Mouse (Mus musculus) liver, embryonic 11.5 days (tissue): ENCODE measurements around the gene Ctbp1. TPM values are rescaled to one million over a fixed set of nuclear protein-coding genes. Genes with fewer than 3 reads are reported as not detected.

ENCODE experiments used
- ATAC-seq: fragments of 200-750 bp; cut with Nextera tagmentation; replicated peaks from 2 replicates; pipeline ENCODE4 v1.8.0; 2017; ENCODE audit warnings: moderate number of reproducible peaks, mild to moderate bottlenecking, moderate TSS enrichment, moderate library complexity; ENCODE audit not compliant: low FRiP score
- DNase-seq: peaks from one replicate; pipeline ENCODE4 v3.0.0-alpha.2; 2017; ENCODE audit warnings: low spot score
- H3K27ac ChIP-seq: fragments of 300-500 bp; sonication (generic); 2 replicates; pipeline ENCODE4 v1.5.1; 2014; ENCODE audit warnings: mild to moderate bottlenecking, low read depth, low read length, control low read depth
- H3K27me3 ChIP-seq: fragments of 300-500 bp; sonication (generic); replicated peaks from 2 replicates; pipeline ENCODE4 v1.6.1; 2014; ENCODE audit warnings: low read length, mixed read lengths; ENCODE audit not compliant: control insufficient read depth, insufficient read depth
- H3K36me3 ChIP-seq: fragments of 300-500 bp; sonication (generic); 2 replicates; pipeline ENCODE4 v1.6.1; 2014; ENCODE audit warnings: mild to moderate bottlenecking, low read length, moderate library complexity, mixed read lengths; ENCODE audit not compliant: control insufficient read depth, insufficient read depth
- H3K4me1 ChIP-seq: fragments of 300-500 bp; sonication (generic); replicated peaks from 2 replicates; pipeline ENCODE4 v1.6.1; 2014; ENCODE audit warnings: low read length, mixed read lengths; ENCODE audit not compliant: control insufficient read depth, insufficient read depth
- H3K4me2 ChIP-seq: fragments of 300-500 bp; sonication (generic); 2 replicates; pipeline ENCODE4 v1.6.1; 2014; ENCODE audit warnings: mild to moderate bottlenecking, control low read depth, moderate library complexity
- H3K4me3 ChIP-seq: fragments of 300-500 bp; sonication (generic); 2 replicates; pipeline ENCODE4 v1.5.1; 2014; ENCODE audit warnings: low read depth, low read length, control low read depth
- H3K9ac ChIP-seq: fragments of 300-500 bp; sonication (generic); 2 replicates; pipeline ENCODE4 v1.6.1; 2014; ENCODE audit warnings: low read depth, low read length, control low read depth
- H3K9me3 ChIP-seq: fragments of 300-500 bp; sonication (generic); 2 replicates; pipeline ENCODE4 v1.6.1; 2016; ENCODE audit warnings: low read length, inconsistent platforms, mixed read lengths; ENCODE audit not compliant: control insufficient read depth
- WGBS: fragments of 180-500 bp; shearing (Covaris S2); extraction: QIAGEN DNeasy Blood & Tissue Kit; methylation state at CpG from one replicate; pipeline ENCODE4 v1.1.7; 2014; 5-methylcytosine and 5-hydroxymethylcytosine counted together
- polyA plus RNA-seq: library from polyadenylated mRNA; unstranded; fragments of >200 nt; fragmentation: Nextera tagmentation; extraction: Ambion mirVana; gene quantifications from 2 replicates; pipeline ENCODE4 v1.2.1, GENCODE M21; 2014

Ctbp1 gene
- polyA plus RNA-seq, 1 experiment from 2014 or later, result 322 TPM

GRCm38 (mm10) chr5:33210515-33210914 lies 64.3 kb downstream of the Ctbp1 start:
- peaks cover 2% of the 10 kb centered on the region; the same call in 1 of the 2 replicates for H3K36me3 ChIP-seq
- no peak overlapping the region for H3K9ac ChIP-seq
- H3K4me2 ChIP-seq, result no peak overlapping the region
- no peak overlapping the region for H3K27ac ChIP-seq
- no peaks in the 10 kb centered on the region for H3K4me1 ChIP-seq
- DNase-seq, result no peak
- H3K4me3 ChIP-seq, result no peak overlapping the region
- no peak for ATAC-seq
- 79% methylated on average over 3 of the region's 3 CpGs for WGBS
- no peaks in the 10 kb centered on the region for H3K9me3 ChIP-seq
- H3K27me3 ChIP-seq, result no peaks in the 10 kb centered on the region

GRCm38 (mm10) chr5:33208533-33209245 lies 66.1 kb downstream of the Ctbp1 start:
- WGBS, result 64% methylated on average over 14 of the region's 14 CpGs
- peaks cover 2% of the 10 kb centered on the region; the same call in 1 of the 2 replicates for H3K36me3 ChIP-seq
- ATAC-seq, result no peak
- DNase-seq, result peak; percentile 26
- no peaks in the 10 kb centered on the region for H3K9me3 ChIP-seq
- no peak overlapping the region for H3K4me2 ChIP-seq
- H3K27ac ChIP-seq, result no peak overlapping the region
- no peak overlapping the region for H3K4me3 ChIP-seq
- H3K4me1 ChIP-seq, result no peaks in the 10 kb centered on the region; the same call in 1 of the 2 replicates
- H3K27me3 ChIP-seq, result no peaks in the 10 kb centered on the region
- no peak overlapping the region for H3K9ac ChIP-seq

GRCm38 (mm10) chr5:33207136-33207535 lies 67.7 kb downstream of the Ctbp1 start:
- DNase-seq (no peak), ATAC-seq (no peak)
- no peak overlapping the region for H3K27ac ChIP-seq
- H3K36me3 ChIP-seq, result no peaks in the 10 kb centered on the region
- no peak overlapping the region for H3K4me2 ChIP-seq
- no peak overlapping the region for H3K9ac ChIP-seq
- no peaks in the 10 kb centered on the region for H3K27me3 ChIP-seq
- no peaks in the 10 kb centered on the region for H3K9me3 ChIP-seq
- peaks cover 4% of the 10 kb centered on the region; the same call in 1 of the 2 replicates for H3K4me1 ChIP-seq
- H3K4me3 ChIP-seq, result no peak overlapping the region
- 59% methylated on average over 9 of the region's 9 CpGs for WGBS

GRCm38 (mm10) chr5:33206328-33206727 lies 68.5 kb downstream of the Ctbp1 start:
- H3K27ac ChIP-seq, result no peak overlapping the region
- H3K4me1 ChIP-seq, result peaks cover 4% of the 10 kb centered on the region; the same call in 1 of the 2 replicates
- ATAC-seq, result no peak
- DNase-seq, result no peak
- no peaks in the 10 kb centered on the region for H3K9me3 ChIP-seq
- H3K27me3 ChIP-seq, result no peaks in the 10 kb centered on the region
- H3K4me3 ChIP-seq, result no peak overlapping the region
- H3K4me2 ChIP-seq, result no peak overlapping the region
- no peak overlapping the region for H3K9ac ChIP-seq
- WGBS, result 63% methylated on average over 7 of the region's 7 CpGs
- no peaks in the 10 kb centered on the region for H3K36me3 ChIP-seq

- Histone ChIP-seq H3K27ac (no peak overlapping the region), H3K4me1 (peaks cover 4% of the 10 kb centered on the region; the same call in 1 of the 2 replicates), H3K4me3 (no peak overlapping the region), H3K27me3 (no peaks in the 10 kb centered on the region), H3K9me3 (no peaks in the 10 kb centered on the region), H3K36me3 (no peaks in the 10 kb centered on the region), H3K4me2 (no peak overlapping the region; the same call in 1 of the 2 replicates), H3K9ac (no peak overlapping the region)
- WGBS, result 70% methylated on average over 7 of the region's 7 CpGs
- ATAC-seq (no peak), DNase-seq (no peak)
These were observed 70.5 kb downstream of the Ctbp1 start for GRCm38 (mm10) chr5:33204284-33204683.

DNA sequence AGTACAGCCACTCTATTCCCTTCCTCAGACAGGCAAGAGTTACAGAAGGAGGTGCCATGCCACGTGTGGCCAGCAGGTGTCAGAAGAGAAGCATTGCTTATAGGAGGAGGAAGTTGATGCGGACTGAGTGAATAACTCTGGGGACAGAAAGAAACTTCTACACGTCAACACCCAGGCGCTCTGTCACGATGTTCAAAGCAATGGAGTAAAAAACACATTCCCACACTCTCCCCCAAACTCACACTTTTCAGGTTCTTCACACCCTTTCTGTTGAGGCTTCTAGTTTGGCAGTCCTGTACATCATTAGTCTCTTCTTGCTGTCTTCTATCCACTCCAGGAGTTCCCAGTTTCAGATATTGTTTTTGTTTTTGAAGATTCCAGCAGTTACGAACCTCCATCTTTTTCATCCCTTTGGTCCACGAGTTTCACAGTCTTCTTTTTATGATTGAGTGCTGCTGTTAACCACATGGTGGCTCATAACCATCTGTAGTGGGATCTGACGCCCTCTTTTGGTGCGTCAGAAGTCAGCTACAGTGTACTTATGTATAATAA lies 71.0 kb downstream of the Ctbp1 start:
- 14% methylated on average over 9 of the region's 9 CpGs for WGBS
- ATAC-seq (peak; percentile 77), DNase-seq (peak; percentile 76)
- H3K27me3 ChIP-seq, result no peaks in the 10 kb centered on the region
- H3K4me3 ChIP-seq, result peak overlapping the region; percentile 18; the same call in 1 of the 2 replicates
- H3K9me3 ChIP-seq, result no peaks in the 10 kb centered on the region
- no peak overlapping the region for H3K27ac ChIP-seq
- H3K9ac ChIP-seq, result peak overlapping the region; percentile 31; the same call in 1 of the 2 replicates
- peak overlapping the region; percentile 61 for H3K4me2 ChIP-seq
- H3K4me1 ChIP-seq, result peaks cover 4% of the 10 kb centered on the region; the same call in 1 of the 2 replicates
- H3K36me3 ChIP-seq, result no peaks in the 10 kb centered on the region

DNA sequence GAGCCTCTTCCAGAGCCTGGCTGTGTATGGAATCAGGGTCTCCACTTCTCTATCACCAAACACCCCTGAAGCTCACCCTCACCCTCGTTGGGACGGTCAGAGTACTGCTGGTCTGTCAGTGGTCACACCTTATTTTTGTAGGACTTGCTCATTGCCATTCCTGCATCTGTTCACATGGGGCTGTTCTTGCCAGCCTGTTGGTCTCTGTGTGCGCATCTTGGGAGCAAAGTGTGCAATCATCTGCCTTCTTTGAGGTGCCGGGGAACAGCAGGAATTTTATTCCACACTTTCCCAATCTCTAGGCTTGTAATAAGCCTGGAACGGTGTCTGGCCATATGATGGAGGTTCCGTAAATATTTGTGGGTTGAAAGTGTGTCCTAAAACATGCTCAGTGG lies 71.6 kb downstream of the Ctbp1 start:
- 75% methylated on average over 6 of the region's 6 CpGs for WGBS
- no peaks in the 10 kb centered on the region for H3K27me3 ChIP-seq
- ATAC-seq, result no peak

DNA sequence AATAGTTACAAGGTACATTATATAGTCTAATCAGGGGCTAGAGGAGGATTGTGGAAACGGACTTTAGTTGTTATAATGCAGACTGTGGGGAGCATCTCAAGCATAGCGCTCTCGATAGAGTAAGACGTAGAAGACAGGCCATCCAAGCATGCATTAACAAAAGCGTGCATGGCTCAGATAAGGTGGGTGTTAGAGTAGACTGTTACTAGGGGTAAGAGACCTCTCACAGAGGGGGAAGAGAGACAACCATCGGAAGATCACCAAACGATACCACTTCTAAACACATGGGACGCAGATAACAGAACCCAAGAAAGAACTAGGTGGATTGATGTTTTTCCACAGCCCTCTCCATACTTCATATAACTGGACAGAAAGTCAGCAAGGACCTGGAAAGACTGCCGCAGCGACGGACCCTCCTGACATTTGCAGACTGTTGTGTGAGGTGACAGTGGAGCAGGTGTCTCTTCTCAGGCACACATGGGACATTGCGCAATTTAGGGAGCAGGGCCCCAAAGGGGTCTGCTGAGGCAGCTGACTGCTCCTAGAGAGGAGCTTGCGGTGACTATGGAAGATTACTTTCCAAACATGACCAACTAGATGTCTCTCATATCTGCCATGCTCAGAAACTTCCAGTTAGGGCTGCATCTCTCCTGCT lies 72.2 kb downstream of the Ctbp1 start:
- Histone ChIP-seq H3K4me2 (no peak overlapping the region), H3K4me1 (peaks cover 4% of the 10 kb centered on the region; the same call in 1 of the 2 replicates), H3K27ac (no peak overlapping the region), H3K4me3 (no peak overlapping the region), H3K36me3 (no peaks in the 10 kb centered on the region), H3K9ac (no peak overlapping the region), H3K9me3 (no peaks in the 10 kb centered on the region), H3K27me3 (no peaks in the 10 kb centered on the region)
- 67% methylated on average over 13 of the region's 13 CpGs for WGBS
- DNase-seq (peak; percentile 26), ATAC-seq (no peak; the same call in 1 of the 2 replicates)

More for the DNA sequence above, 71.6 kb downstream of the Ctbp1 start:
- no peak for DNase-seq
- Histone ChIP-seq H3K4me2 (no peak overlapping the region), H3K27ac (no peak overlapping the region), H3K36me3 (no peaks in the 10 kb centered on the region), H3K4me1 (peaks cover 4% of the 10 kb centered on the region; the same call in 1 of the 2 replicates), H3K9me3 (no peaks in the 10 kb centered on the region), H3K4me3 (no peak overlapping the region), H3K9ac (no peak overlapping the region)
